Mouse (Mus musculus): ENCODE data around the gene Tas2r143.

The Tas2r143 gene

DNA sequence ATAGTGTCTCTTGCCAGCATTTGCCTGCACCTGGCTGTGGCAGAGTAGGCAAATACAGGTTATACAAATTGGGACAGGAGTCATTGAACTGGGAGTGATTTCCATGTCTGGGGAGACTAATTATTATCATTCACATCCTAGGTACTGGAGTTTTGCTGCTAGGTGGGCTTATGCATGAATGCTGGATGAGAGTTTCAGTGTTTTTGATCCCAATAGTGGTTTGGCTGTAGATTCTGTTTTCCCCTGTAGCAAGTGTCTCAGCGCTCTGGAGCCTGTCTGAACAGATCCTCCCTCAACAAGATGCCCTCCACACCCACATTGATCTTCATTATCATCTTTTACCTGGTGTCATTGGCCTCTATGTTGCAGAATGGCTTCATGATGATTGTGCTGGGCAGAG lies at the start of gene Tas2r143:
Tas2r143 (plus strand) TSS at position 301 of the 400 bp plus-strand sequence.
- no peak for DNase-seq (ENCODE audit: low spot score in 2 of 2)

DNA sequence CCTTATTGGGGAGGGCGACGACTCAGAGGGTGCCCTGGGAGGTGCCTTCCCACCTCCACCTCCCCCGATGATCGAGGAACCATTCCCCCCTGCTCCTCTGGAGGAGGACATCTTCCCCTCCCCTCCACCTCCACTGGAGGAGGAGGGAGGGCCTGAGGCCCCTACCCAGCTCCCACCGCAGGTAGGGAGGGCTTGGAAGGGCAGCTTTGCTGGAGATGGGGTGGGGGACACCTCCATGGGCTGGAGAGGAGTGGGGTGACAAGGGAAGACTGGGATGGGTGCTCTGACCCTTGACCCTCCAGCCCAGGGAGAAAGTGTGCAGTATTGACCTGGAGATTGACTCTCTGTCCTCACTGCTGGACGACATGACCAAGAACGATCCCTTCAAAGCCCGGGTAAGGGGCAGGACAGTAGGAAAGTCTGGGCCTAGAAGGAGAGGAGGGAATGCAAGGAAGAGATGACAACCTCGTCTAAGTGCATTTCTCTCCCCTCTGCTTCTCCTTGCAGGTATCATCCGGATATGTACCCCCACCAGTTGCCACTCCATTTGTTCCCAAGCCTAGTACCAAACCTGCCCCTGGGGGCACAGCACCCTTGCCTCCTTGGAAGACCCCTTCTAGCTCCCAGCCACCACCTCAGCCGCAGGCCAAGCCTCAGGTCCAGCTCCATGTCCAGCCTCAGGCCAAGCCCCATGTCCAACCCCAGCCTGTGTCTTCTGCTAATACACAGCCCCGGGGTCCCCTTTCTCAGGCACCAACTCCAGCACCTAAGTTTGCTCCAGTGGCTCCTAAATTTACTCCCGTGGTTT lies 48.9 kb upstream of the Tas2r143 start:
- no peak for DNase-seq (ENCODE audit: low spot score in 2 of 2)

DNA sequence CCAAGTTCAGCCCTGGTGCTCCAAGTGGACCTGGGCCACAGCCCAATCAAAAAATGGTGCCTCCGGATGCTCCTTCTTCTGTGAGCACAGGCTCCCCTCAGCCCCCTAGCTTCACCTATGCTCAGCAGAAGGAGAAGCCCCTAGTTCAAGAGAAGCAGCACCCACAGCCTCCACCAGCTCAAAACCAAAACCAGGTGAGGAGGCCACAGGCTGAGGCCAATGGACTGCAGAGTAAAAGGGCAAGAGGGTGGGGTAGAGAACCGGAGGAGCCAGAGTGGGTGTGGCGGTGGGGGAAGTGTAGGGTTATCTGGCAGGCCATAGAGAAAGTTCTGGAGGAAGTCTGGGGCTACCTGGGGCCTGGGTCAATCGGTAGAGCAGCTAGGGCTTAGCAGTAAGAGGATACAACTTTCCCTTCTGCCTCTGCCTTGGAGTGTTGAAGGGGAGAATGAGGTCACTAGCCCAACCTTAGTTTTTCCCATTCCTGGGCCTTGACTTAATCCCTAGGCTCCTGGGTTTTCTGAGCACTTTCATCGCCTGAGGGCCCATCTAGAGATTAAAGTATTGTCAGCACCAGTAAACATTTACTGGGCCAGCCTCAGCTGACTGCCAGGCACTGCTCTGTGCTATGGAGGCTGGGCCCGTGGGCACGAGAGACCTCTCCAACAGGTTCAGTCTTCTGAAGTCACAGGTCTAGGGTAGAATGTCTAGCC lies 48.1 kb upstream of the Tas2r143 start:
- DNase-seq (ENCODE audit: low spot score in 2 of 2), result no peak

DNA sequence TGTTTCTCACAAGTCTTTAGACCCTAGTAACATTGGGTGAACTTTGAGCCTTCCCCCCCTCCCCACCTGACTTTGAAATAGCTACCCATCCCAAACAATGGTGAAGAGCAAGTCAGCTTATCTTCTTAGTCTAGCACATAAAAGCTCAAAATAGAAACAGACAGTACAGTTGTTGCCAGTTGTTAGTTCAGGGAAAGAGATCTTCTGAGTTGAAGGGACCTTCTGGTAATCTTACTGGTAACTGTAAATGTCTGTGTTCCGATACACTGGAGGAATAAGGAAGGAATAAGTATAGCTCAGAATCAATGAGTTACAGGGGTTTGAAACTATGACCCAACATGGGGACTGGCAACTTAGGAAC lies 47.6 kb upstream of the Tas2r143 start:
- no peak for DNase-seq (ENCODE audit: low spot score in 2 of 2)

DNA sequence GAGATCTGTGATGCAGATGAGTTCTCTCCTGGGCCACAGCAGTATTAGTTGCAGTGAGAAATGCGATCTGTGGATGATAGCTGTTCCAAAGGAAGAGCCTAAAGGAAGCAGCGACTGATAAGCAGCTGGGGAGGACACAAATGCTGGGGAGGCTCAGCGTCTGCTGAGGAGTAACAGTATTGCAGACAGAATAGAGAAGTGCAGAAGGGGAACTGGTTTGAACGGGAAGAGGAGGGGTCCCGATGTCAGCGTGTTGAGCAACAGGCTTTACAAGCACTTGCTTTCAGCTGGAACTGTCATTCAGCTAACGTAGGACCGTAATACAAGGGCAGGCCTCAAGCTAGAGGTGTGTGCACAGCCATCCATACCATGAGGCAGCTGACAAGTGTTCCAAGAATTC lies 46.9 kb upstream of the Tas2r143 start:
- no peak for DNase-seq (ENCODE audit: low spot score in 2 of 2)

DNA sequence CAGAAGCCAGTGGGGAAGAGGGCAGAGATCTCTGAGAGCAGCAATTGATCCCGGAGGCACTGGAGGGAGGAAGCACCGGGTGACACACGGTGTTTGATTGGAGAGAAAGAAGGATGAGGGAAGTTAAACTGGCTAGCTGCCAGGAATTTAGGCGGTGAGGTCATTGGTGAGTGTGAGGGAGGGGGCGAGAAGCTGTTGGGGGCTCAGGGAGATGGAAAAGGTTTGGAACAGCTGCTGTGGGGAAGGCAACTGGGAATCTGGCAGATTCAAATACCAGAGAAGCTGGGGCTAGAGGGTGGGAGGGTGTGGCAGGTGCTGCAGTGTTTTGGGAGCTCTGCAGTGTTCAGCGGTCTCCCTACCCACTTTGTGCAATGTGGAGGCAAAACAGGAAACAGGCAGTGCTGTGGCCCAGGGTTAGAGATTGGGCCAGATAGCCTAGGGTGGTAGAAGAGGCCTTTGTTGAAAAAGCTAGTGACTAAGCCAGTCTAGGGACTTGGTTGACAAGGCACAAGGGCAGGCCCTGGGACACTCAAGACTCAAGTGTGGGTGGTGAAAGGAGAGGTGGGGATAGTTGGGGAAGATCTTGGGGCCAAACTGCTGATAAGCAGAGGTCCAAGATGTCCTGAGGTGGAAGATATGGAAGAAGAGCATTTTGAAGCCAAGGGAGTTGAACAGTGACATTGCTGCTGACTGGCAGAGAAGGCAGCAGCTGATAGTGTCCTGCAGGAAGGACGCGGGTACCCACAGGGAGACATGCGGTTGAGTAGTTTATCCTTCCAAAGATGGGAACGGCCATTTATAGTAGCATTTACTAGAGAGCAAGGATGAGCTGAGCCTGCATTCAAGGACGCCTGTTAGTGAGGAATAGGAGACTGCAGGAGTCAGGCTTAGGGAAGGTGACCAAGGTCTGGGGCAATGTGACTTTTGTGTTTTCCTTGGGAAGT lies 45.7 kb upstream of the Tas2r143 start:
- DNase-seq (ENCODE audit: low spot score in 2 of 2), result no peak

DNA sequence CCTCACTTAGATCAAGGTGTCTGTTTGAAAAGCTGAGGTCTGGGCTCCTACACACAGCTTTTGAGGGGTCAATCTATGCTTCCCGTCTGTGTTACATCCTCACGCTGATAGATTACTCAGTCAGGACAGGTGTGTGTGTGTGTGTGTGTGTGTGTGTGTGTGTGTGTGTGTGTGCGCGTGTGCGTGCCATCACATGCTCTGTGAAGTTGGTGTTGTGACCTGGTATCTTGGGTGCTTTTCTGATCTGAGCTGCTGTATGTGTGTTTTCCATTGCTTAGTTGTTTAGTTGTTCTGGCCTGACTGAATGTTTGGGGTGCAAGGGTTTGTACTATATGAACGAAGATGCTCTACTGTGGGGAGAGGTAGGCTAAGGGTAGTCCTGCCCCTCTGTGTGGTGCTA lies 44.7 kb upstream of the Tas2r143 start:
- DNase-seq (ENCODE audit: low spot score in 2 of 2), result no peak

DNA sequence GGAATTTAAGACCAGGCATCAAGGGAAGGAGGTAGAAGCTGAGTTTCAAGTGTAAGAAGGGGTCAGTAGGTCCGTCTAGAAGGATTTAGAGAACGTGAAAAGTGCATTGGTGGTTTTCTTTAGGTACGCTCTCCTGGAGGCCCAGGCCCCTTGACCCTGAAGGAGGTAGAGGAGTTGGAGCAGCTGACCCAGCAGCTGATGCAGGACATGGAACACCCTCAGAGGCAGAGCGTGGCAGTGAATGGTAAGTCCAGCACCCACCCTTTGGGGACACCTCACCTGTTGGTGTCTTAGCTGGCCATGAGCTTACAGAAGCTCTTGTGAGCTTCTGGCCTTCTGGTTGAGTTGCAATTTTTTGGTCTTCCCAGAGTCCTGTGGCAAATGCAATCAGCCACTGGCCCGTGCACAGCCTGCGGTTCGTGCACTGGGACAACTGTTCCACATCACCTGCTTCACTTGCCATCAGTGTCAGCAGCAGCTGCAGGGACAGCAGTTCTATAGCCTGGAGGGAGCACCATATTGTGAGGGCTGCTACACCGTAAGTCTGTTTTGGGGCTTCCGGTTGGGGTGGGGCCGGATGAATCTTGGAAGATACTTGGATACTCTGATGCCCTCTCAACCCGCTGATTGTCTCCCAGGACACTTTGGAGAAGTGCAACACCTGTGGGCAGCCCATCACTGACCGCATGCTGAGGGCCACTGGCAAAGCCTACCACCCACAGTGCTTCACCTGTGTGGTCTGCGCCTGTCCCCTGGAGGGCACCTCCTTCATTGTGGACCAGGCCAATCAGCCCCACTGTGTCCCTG lies 44.0 kb upstream of the Tas2r143 start:
- no peak for DNase-seq (ENCODE audit: low spot score in 2 of 2)

DNA sequence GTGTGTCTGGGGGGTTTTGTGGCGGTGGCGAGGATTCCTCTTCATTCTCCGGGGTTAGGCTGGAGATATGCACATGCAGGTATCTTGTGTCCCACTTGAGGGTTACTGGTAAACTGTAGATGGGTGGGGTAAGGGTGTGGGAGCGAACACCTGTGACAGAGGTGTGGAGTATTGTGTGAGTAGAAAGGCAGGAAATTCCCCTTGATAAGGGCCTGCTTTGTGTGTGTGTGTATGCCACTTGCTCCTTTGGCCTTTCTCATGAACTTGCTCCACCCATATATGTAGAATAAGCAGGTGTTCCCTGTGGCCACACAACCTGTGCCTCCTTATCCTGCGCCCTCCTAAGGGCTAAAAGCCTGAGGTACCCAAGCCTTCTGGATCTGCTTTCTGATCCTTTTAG lies 43.1 kb upstream of the Tas2r143 start:
- DNase-seq (ENCODE audit: low spot score in 2 of 2), result no peak

DNA sequence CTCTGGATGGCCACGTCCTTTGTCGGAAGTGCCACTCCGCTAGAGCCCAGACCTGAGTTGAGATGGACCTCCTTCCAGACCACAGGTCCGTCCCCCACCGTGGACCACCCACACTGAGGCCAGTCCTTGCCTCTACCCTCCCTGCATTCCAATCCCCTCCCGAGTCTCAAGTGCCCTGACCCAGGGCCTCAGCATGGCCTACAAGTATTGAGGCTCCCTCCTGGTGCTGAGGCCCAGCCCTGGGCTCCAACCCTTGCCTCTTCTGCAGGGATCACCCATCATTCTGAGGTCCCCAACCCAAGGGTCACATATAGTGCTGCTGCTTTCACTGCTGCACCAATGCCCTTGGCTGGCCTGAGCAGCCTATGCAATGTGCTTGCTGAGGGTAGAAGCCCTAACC lies 42.1 kb upstream of the Tas2r143 start:
- DNase-seq (ENCODE audit: low spot score in 2 of 2), result no peak

DNA sequence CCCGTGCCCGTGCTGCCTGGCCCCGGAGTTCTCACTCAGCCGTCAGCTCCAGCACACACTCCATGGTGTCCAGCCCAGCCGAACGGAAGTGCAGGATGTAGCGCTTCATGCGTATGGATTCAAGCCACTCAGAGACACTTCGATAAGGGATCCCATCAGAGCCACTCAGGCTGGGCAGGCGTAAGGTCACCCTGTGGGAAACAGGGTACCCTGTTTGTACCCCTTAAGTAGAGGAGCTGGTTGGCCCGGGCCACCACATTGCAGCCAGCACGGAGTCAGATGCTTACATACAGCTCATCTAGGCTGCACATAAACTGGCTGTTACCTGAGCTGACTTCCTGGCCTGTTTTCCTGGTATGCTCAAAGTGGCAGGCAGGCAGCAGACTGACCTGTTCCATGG lies 41.1 kb upstream of the Tas2r143 start:
- DNase-seq (ENCODE audit: low spot score in 2 of 2), result no peak

DNA sequence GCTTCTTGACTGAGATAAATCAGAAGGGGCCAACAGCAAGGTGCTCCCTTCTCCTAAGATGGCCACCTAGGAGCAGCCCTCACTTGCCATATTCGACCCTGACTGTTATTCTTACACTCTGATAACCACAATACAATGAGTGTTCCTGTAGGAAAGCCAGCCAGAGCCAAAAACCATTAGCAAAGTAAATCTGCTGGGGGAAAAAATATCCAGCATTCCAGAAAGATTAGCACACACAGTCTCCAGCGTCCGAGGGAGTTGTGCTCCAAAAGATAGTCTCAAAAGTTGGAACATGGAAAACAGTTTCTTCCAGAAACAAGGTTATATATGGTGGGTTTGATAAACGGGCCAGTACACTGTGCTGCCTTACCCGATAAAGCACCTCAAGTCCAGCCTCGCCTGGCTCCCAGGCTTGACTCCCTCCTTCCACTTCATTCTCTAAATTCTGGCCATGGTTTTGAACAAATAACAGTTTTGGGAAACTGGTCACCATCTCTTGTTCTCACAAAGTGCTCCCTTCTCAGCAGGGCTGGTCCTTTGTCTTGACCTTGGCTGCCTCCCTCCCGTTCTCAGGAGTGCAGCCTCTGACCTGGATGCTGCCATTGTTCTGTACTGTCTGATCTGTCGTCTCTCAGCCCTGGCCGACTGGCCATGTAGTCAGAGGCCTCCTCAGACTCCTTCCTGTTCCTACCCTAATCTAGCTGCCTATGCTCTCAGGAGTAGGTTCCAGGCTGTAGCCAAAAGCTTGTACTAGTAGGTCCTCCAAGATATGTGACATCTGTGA lies 40.5 kb upstream of the Tas2r143 start:
- no peak for DNase-seq (ENCODE audit: low spot score in 2 of 2)

DNA sequence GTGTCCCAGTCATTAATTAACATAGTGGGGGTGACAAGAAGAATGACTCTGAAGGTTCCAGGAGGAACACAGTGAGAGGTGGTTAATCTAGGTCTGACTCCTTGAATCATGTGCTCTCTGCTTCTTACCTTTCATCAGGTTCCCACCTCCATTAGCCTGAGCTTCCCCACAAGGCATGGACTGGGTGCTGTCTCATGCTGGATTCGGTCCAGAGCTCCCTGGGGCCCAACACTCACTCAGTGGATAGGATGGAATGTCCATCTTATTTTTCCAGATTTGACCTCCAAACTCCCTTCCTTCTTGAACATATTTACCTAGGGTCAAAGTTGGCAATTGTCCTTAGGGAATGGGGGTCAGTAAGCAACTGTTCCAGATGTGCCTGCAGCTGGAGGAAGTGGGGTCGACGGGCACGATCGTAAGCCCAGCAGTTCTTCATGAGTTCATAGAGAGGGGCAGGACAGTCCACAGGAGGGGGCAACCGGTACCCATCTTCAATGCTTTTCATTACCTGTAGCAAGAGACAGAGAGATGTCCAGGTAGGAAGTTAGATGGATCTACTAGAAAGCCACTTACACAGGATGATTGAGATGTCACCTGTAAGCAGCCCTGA lies 39.7 kb upstream of the Tas2r143 start:
- no peak for DNase-seq (ENCODE audit: low spot score in 2 of 2)

DNA sequence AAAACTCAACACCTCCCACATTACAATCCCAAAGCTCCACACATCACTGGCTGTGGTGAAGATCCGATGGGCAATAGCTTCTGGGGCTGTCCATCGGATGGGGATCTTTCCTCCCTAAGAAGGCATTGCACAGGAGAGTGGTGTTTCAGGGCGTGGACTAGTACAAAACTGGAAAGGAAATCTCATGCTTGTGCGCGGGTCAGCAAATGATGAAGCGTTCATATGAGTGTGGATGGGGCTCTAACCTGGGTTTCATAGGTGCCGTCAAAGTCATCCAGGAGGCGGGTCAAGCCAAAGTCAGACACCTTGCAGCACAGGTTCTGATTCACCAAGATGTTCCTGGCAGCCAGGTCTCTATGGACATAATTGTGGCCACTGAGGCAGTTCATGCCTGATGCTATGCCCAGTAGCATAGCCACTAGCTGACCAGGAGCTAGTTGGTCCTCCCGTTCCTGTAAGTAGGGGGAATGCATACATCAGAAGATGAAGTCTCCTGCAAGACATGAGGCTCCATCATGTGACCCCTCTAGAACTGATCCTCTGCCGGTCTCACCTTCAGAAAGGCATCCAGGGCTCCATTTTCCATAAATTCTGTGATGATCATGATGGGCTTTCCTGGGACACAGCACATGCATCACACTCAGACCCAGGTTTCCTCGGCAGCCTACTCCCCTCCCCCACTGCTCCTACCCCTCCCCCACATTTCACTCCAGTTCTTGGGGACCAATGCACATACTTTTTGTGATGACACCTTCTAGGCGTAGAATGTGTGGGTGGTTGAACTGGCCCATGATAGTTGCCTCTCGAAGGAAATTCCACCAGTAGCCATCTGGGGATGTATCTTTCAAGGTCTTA lies 38.8 kb upstream of the Tas2r143 start:
- DNase-seq (ENCODE audit: low spot score in 2 of 2), result no peak

DNA sequence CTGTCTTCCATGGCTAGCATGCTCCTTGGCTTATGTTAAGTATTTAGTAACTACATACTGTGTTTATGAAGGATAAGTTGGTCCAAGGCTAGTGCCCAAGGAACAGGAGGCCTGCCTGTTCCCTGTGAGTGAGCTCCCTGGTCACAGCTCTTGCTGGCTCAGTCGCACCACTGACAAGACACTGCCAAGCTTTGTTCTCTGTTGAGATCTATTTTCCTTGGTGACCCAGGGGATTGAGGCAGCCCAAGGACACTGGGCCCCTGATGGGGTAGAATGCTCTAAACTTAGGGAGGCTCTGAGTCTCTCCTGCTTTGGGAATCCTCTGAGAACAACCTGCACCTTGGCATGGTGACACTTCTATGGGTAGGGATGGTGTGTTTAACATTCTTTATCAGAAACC lies 38.0 kb upstream of the Tas2r143 start:
- DNase-seq (ENCODE audit: low spot score in 2 of 2), result no peak

DNA sequence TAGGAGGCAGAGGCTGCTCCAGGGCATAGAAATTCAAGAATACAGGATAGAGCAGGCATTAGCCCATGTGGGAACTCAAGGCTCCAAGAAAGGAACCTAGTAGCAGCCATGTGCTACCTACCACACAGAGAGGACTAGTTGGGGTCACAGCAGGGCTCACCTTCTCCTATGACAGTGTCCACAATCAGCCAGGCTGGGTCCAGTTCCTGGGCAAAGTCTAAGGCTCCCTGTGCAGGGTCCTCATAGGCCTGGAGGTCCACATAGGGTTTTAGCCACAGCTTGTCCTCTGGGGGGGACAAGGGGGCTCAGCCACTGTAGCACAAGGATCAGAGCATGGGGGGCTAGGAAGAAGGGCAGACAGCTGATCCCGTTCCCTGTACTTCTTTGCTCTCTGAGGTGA lies 37.5 kb upstream of the Tas2r143 start:
- DNase-seq (ENCODE audit: low spot score in 2 of 2), result no peak

DNA sequence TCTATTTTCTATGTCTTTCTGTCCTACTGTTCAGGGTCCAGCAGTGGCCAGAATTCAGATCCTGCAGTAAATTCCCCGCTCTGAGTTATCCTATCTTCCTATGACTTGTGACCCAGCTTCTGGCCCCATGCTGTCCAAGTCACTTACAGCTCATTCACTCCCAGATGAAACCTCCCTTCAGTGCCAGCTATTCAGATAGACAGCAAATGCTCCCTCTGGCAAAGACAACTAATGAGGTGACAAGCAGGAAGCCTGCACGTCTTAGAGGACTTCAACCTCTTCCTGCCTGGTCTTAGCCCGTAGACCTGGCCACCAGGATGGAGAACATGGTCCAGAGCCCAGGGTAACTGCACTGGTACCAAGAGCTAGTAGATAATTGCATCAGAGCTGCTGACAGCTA lies 37.1 kb upstream of the Tas2r143 start:
- DNase-seq (ENCODE audit: low spot score in 2 of 2), result no peak

DNA sequence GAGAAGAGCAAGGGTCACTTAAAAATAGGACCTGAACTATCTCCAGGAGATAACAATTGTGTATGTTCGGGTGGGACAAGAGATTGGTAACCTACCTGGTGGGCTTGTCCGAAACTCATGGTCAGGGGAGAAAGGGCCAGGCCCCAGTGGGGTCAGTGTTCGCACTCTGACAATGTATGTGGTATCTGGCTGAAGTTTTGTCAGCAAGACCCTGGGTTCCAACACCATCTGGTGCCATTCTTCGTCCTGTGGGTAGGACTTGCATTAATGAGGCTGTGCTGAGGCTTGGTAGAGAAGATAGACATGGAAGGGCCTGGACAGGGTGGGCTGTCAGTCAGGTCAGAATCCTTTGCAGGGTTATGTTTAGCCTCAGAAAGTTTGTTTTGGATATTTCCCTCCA lies 36.0 kb upstream of the Tas2r143 start:
- DNase-seq (ENCODE audit: low spot score in 2 of 2), result no peak

DNA sequence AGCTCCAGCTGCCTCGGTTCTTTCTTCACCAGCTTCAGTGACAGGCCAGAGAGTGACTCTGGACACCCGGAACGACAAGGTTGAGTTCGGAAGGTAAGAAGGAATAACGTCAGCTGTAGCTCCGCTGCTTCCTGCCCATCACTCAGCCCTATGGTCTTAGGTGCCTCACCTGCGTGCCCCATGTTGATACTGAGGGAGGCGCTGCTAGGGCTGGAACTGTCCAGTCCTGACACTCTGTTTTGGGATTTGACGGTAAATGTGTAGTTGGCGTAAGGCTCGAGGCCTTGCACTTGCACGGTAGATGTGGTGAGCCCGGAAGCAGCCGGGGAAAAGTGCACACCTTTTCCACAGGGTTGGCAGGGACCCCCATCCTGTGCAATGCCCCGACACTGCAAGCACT lies 35.4 kb upstream of the Tas2r143 start:
- DNase-seq (ENCODE audit: low spot score in 2 of 2), result no peak

Data from urinary bladder, postnatal 36 days (tissue).